24 mouse cellular contexts compared by ENCODE assay signal in the genomic region with DNA sequence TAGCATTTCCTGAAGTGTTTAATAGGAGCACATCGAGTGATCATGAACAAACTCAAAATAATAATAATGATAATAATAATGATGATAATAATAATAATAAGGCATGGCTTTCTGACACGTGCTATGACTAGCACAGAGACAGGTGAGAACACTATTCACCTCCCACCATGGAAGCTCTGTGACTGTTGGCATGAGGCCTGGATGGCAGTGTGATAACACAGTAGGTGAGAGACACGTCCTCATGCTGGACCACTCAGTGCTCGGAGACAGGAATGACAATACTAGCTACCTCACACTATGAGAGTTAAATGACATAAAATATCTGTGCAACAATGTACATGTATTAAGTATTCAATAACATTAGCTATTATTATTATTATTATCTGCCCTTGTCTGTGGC.
DNase-seq lines count a peak whose midpoint lies in the region; ATAC-seq lines count a peak whose summit lies in the region.
"Had no signal": no experiment of that assay in that cellular context is flagged by ENCODE, and none has a peak within 500 bp of the region (broad histone marks: within the 10 kb centered on the region; RNA-seq: fewer than 3 reads in every experiment).

No protein-coding gene starts in this region.

- no peaks in the 10 kb centered on the region for H3K4me1 ChIP-seq in heart, embryonic 11.5 days (ENCODE audit: control insufficient read depth, insufficient read depth, low read length)
- H3K4me1 ChIP-seq: embryonic facial prominence, embryonic 10.5 days; embryonic facial prominence, embryonic 13.5 days; forebrain, embryonic 12.5 days; forebrain, embryonic 15.5 days; heart, embryonic 13.5 days; kidney, embryonic 15.5 days had no signal

- no peak for ATAC-seq in heart, embryonic 11.5 days (replicated peaks; ENCODE audit: insufficient number of reproducible peaks, low FRiP score, low TSS enrichment)
- ATAC-seq: CD4-positive, CD25-positive, alpha-beta regulatory T cell, adult 4 months; forebrain, embryonic 15.5 days; intestine, postnatal 0 days had no signal

- no peaks in the 10 kb centered on the region for H3K9me3 ChIP-seq in heart, embryonic 11.5 days (replicated peaks; ENCODE audit: control insufficient read depth, low read length)
- H3K9me3 ChIP-seq: embryonic facial prominence, embryonic 10.5 days; embryonic facial prominence, embryonic 13.5 days; forebrain, embryonic 12.5 days; forebrain, embryonic 15.5 days; heart, embryonic 13.5 days; kidney, embryonic 15.5 days had no signal

- no peak overlapping the region for H3K27ac ChIP-seq in heart, embryonic 11.5 days (ENCODE audit: low read depth, low read length)
- H3K27ac ChIP-seq: embryonic facial prominence, embryonic 10.5 days; embryonic facial prominence, embryonic 13.5 days; forebrain, embryonic 12.5 days; forebrain, embryonic 15.5 days; heart, embryonic 13.5 days; hindbrain, embryonic 14.5 days; kidney, embryonic 15.5 days had no signal

- H3K27me3 ChIP-seq in heart, embryonic 11.5 days (ENCODE audit: control insufficient read depth, insufficient read depth, low read length), result no peaks in the 10 kb centered on the region
- H3K27me3 ChIP-seq: embryonic facial prominence, embryonic 13.5 days; forebrain, embryonic 12.5 days; forebrain, embryonic 15.5 days; heart, embryonic 13.5 days; kidney, embryonic 15.5 days had no signal

- peaks cover 6% of the 10 kb centered on the region; the same call in 1 of the 2 replicates for H3K36me3 ChIP-seq in heart, embryonic 11.5 days (ENCODE audit: control insufficient read depth, insufficient read depth, low read length)

- no peak overlapping the region for H3K4me2 ChIP-seq in heart, embryonic 11.5 days
- H3K4me2 ChIP-seq: embryonic facial prominence, embryonic 13.5 days; forebrain, embryonic 12.5 days; forebrain, embryonic 15.5 days; heart, embryonic 13.5 days; hindbrain, embryonic 14.5 days; kidney, embryonic 15.5 days had no signal

- H3K9ac ChIP-seq in heart, embryonic 11.5 days (ENCODE audit: low read depth, low read length), result no peak overlapping the region
- H3K9ac ChIP-seq: embryonic facial prominence, embryonic 13.5 days; forebrain, embryonic 12.5 days; forebrain, embryonic 15.5 days; heart, embryonic 13.5 days; hindbrain, embryonic 14.5 days; kidney, embryonic 15.5 days had no signal

- H3K4me3 ChIP-seq in heart, embryonic 11.5 days (ENCODE audit: low read depth, low read length), result no peak overlapping the region
- H3K4me3 ChIP-seq: embryonic facial prominence, embryonic 10.5 days; embryonic facial prominence, embryonic 13.5 days; erythroblast, embryonic 14.5 days; forebrain, embryonic 12.5 days; forebrain, embryonic 15.5 days; heart, embryonic 13.5 days; kidney, embryonic 15.5 days had no signal

- 80% methylated on average over 4 of the region's 4 CpGs for WGBS in heart, embryonic 11.5 days (ENCODE audit: insufficient replicate concordance)

- DNase-seq in cerebellum, adult 18-20 months, result peak; percentile 22 to 33
- DNase-seq in cerebellum, adult 8-10 months, result no peak
- peak; percentile 28 for DNase-seq in brain, adult 2 months (ENCODE audit: low read depth, low spot score)
- DNase-seq in cerebellum, postnatal 14 days, result peak; percentile 51 to 55
- no peak for DNase-seq in B cell, adult 2 months
- DNase-seq: adrenal gland, adult 2 months; adrenal gland, postnatal 14 days; embryo, embryonic 11 days; gastrocnemius, postnatal 25 days; heart, adult 18-20 months; heart, postnatal 14 days; heart, postnatal 4 days; kidney, adult 8-10 months had no signal

Comparison
In these comparisons a context has a peak if more than half of its experiments do, and no peak if none do; other contexts are left out.
1. DNase-seq: peak in cerebellum, adult 18-20 months (2 of 2), brain, adult 2 months (single experiment) and cerebellum, postnatal 14 days (2 of 2); none in cerebellum, adult 8-10 months (single experiment) and B cell, adult 2 months (0 of 2).